Mouse (Mus musculus) kidney, embryonic 14.5 days (tissue): ENCODE measurements around the gene Dpep3. TPM values are rescaled to one million over a fixed set of nuclear protein-coding genes. Genes with fewer than 3 reads are reported as not detected.
"Not testable (repeated sequence)": the region's sequence is repeated elsewhere in the genome, so short reads cannot be mapped to it uniquely, and the experiment has no call there.

ENCODE experiments used
- ATAC-seq: fragments of 200-750 bp; cut with Nextera tagmentation; 2 replicates; pipeline ENCODE4 v1.8.0; 2017; ENCODE audit warnings: moderate number of reproducible peaks, mild to moderate bottlenecking, moderate TSS enrichment, moderate library complexity; ENCODE audit not compliant: low FRiP score, low TSS enrichment
- H3K27ac ChIP-seq: fragments of 300-500 bp; sonication (generic); 2 replicates; pipeline ENCODE4 v1.5.1; 2014; ENCODE audit warnings: low read depth, mild to moderate bottlenecking, low read length, moderate library complexity, mixed read lengths
- H3K27me3 ChIP-seq: fragments of 300-500 bp; sonication (generic); 2 replicates; pipeline ENCODE4 v1.6.1; 2014; ENCODE audit warnings: mild to moderate bottlenecking, low read length; ENCODE audit not compliant: control insufficient read depth, insufficient read depth
- H3K36me3 ChIP-seq: fragments of 300-500 bp; sonication (generic); 2 replicates; pipeline ENCODE4 v1.6.1; 2014; ENCODE audit warnings: low read length, mixed read lengths; ENCODE audit not compliant: control insufficient read depth, insufficient read depth
- H3K4me1 ChIP-seq: fragments of 300-500 bp; sonication (generic); 2 replicates; pipeline ENCODE4 v1.6.1; 2014; ENCODE audit warnings: low read length, mixed read lengths; ENCODE audit not compliant: control insufficient read depth, insufficient read depth
- H3K4me2 ChIP-seq: fragments of 300-500 bp; sonication (generic); replicated peaks from 2 replicates; pipeline ENCODE4 v1.6.1; 2014; ENCODE audit warnings: low read depth, mild to moderate bottlenecking, low read length
- H3K4me3 ChIP-seq: fragments of 300-500 bp; sonication (generic); 2 replicates; pipeline ENCODE4 v1.5.1; 2014; ENCODE audit warnings: mild to moderate bottlenecking, low read length
- H3K9ac ChIP-seq: fragments of 300-500 bp; sonication (generic); 2 replicates; pipeline ENCODE4 v1.6.1; 2014; ENCODE audit warnings: low read depth, mild to moderate bottlenecking, low read length, moderate library complexity
- H3K9me3 ChIP-seq: fragments of 300-500 bp; sonication (generic); 2 replicates; pipeline ENCODE4 v1.6.1; 2016; ENCODE audit warnings: low read length; ENCODE audit not compliant: control insufficient read depth
- WGBS: fragments of 180-500 bp; shearing (Covaris S2); extraction: QIAGEN DNeasy Blood & Tissue Kit; methylation state at CpG from one replicate; pipeline ENCODE4 v1.1.7; 2014; 5-methylcytosine and 5-hydroxymethylcytosine counted together
- polyA plus RNA-seq: library from polyadenylated mRNA; unstranded; fragments of >200 nt; fragmentation: Nextera tagmentation; extraction: Ambion mirVana; gene quantifications from 2 replicates; pipeline ENCODE4 v1.2.1, GENCODE M21; 2014

The Dpep3 gene
- not detected in 2 replicates for polyA plus RNA-seq

- H3K4me2 ChIP-seq: no peak within 1 kb of the TSS
- H3K27ac ChIP-seq: no peak within 1 kb of the TSS
- H3K9me3 ChIP-seq: no peaks in the 10 kb centered on the region
- 90% methylated on average over 15 of the region's 15 CpGs for WGBS
- no peak for ATAC-seq
- H3K27me3 ChIP-seq: no peaks in the 10 kb centered on the region
- no peak within 1 kb of the TSS for H3K9ac ChIP-seq
- no peak within 1 kb of the TSS for H3K4me3 ChIP-seq
- no peaks in the 10 kb centered on the region for H3K4me1 ChIP-seq
- no peaks in the 10 kb centered on the region for H3K36me3 ChIP-seq
These were observed at the start of gene Dpep3 for GRCm38 (mm10) chr8:105979325-105979724. Gene Dpep3 (minus strand): TSS chr8:105979429.

GRCm38 (mm10) chr8:106022483-106022882 lies 43.3 kb upstream of the Dpep3 start:
- Histone ChIP-seq H3K4me2 (no peak overlapping the region), H3K36me3 (peaks cover 3% of the 10 kb centered on the region; the same call in 1 of the 2 replicates), H3K27me3 (no peaks in the 10 kb centered on the region), H3K27ac (no peak overlapping the region), H3K4me3 (no peak overlapping the region), H3K9me3 (no peaks in the 10 kb centered on the region), H3K4me1 (no peaks in the 10 kb centered on the region), H3K9ac (no peak overlapping the region)
- no peak; the same call in 1 of the 2 replicates for ATAC-seq

DNA sequence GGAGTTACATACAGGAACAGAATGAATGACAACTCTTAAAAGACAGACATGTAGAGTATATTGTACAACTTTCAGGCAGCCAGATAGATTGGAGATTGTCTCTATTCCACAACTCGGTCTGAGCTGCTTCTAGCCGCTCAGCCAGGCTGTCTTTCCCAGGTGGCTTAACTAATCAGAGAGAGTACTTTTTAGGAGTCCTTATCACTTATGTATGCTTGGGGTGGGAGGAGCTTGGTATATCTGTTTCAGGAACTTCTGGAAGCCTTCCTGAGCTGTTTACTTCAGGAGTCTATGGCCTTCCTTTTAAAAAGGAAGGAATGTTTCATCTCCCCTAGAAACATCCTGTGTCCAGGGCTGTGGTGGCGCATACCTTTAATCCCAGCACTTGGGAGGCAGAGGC lies 38.8 kb upstream of the Dpep3 start:
- ATAC-seq: no peak
- Histone ChIP-seq H3K4me1 (no peaks in the 10 kb centered on the region), H3K27me3 (no peaks in the 10 kb centered on the region), H3K36me3 (peaks cover 6% of the 10 kb centered on the region; the same call in 1 of the 2 replicates), H3K27ac (no peak overlapping the region), H3K4me2 (no peak overlapping the region), H3K9ac (no peak overlapping the region), H3K4me3 (no peak overlapping the region), H3K9me3 (no peaks in the 10 kb centered on the region)
- 93% methylated on average over 3 of the region's 3 CpGs for WGBS

DNA sequence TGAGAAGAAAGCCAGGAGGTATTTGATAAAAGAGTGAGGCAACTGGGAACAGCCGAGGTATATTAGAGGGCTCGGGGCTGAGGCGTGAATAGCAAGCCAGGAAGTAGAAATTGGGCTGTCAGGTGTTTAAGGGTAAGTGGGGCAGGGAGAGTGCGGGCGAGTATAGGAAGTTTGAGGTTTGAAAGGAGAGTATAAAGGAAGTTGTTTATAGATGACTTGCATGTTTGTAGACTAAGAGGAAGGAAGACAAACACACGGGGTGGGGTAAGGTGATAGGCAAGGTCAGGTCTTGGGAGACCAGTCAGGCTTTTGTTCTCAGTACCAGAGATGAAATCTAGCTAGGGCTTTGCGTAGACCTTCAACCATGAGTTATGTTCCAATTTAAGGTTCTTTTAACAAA lies 37.9 kb upstream of the Dpep3 start:
- ATAC-seq: no peak
- 91% methylated on average over 7 of the region's 7 CpGs for WGBS
- H3K27ac ChIP-seq: no peak overlapping the region
- H3K4me2 ChIP-seq: no peak overlapping the region
- H3K4me3 ChIP-seq: no peak overlapping the region
- H3K4me1 ChIP-seq: no peaks in the 10 kb centered on the region
- H3K9me3 ChIP-seq: no peaks in the 10 kb centered on the region
- peaks cover 6% of the 10 kb centered on the region; the same call in 1 of the 2 replicates for H3K36me3 ChIP-seq
- no peak overlapping the region for H3K9ac ChIP-seq
- no peaks in the 10 kb centered on the region for H3K27me3 ChIP-seq

GRCm38 (mm10) chr8:106016284-106016683 lies 37.1 kb upstream of the Dpep3 start:
- H3K27ac ChIP-seq: no peak overlapping the region
- H3K27me3 ChIP-seq: no peaks in the 10 kb centered on the region
- no peak overlapping the region for H3K4me3 ChIP-seq
- H3K9ac ChIP-seq: no peak overlapping the region
- no peak for ATAC-seq
- 92% methylated on average over 6 of the region's 6 CpGs for WGBS
- H3K9me3 ChIP-seq: no peaks in the 10 kb centered on the region
- H3K4me1 ChIP-seq: no peaks in the 10 kb centered on the region
- no peak overlapping the region for H3K4me2 ChIP-seq
- H3K36me3 ChIP-seq: peaks cover 6% of the 10 kb centered on the region; the same call in 1 of the 2 replicates

DNA sequence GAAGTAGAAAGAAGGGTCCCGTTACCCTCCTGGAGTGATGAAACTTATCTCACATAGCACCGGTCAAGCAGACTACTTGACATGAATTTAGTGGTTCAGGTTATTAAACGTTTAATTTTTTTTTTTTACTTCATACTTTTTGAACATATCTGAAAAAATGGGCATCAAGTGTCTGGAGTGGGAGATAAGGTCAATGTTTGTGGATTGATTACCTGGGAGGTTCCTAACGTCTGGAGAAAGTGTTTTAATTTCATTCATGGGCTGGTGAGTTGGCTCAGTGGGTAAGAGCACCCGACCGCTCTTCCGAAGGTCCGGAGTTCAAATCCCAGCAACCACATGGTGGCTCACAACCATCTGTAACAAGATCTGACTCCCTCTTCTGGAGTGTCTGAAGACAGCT lies 33.0 kb upstream of the Dpep3 start:
- H3K27me3 ChIP-seq, H3K36me3 ChIP-seq, H3K4me1 ChIP-seq, H3K27ac ChIP-seq, H3K9me3 ChIP-seq, ATAC-seq: not testable (repeated sequence)
- Histone ChIP-seq H3K4me2 (peak overlapping the region; percentile 77), H3K4me3 (peak overlapping the region; percentile 92; the same call in 1 of the 2 replicates), H3K9ac (peak overlapping the region; percentile 86; the same call in 1 of the 2 replicates)
- WGBS: 80% methylated on average over 8 of the region's 8 CpGs

DNA sequence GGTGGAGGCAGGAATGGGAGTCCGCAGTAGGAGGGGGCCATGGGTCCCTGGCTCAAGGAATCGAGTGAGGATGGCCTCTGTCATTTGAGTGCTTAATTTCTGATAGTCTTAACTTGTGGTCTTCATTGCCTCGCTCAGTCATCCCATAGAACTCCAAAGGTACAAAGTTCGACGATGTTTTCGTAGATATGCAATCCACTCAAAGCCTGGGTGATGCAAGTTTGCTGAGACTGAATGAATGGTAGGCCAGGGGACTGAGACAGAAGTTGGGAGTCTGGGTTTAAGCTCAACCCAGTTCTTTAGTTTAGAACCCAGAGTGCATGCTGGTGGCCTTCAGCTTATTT lies 32.4 kb upstream of the Dpep3 start, which contains the start of gene Ddx28:
TSS of gene Ddx28 (minus strand) at position 240 of the 344 bp plus-strand sequence.
- H3K27ac ChIP-seq: peak within 1 kb of the TSS; percentile 43; the same call in 1 of the 2 replicates
- no peak for ATAC-seq
- WGBS: 1% methylated on average over 6 of the region's 6 CpGs
- H3K27me3 ChIP-seq: no peaks in the 10 kb centered on the region
- H3K4me1 ChIP-seq: peaks cover 8% of the 10 kb centered on the region
- peaks cover 6% of the 10 kb centered on the region; the same call in 1 of the 2 replicates for H3K36me3 ChIP-seq
- peak within 1 kb of the TSS; percentile 86 for H3K9ac ChIP-seq
- peak within 1 kb of the TSS; percentile 92 for H3K4me3 ChIP-seq
- H3K9me3 ChIP-seq: no peaks in the 10 kb centered on the region
- peak within 1 kb of the TSS; percentile 77 for H3K4me2 ChIP-seq

DNA sequence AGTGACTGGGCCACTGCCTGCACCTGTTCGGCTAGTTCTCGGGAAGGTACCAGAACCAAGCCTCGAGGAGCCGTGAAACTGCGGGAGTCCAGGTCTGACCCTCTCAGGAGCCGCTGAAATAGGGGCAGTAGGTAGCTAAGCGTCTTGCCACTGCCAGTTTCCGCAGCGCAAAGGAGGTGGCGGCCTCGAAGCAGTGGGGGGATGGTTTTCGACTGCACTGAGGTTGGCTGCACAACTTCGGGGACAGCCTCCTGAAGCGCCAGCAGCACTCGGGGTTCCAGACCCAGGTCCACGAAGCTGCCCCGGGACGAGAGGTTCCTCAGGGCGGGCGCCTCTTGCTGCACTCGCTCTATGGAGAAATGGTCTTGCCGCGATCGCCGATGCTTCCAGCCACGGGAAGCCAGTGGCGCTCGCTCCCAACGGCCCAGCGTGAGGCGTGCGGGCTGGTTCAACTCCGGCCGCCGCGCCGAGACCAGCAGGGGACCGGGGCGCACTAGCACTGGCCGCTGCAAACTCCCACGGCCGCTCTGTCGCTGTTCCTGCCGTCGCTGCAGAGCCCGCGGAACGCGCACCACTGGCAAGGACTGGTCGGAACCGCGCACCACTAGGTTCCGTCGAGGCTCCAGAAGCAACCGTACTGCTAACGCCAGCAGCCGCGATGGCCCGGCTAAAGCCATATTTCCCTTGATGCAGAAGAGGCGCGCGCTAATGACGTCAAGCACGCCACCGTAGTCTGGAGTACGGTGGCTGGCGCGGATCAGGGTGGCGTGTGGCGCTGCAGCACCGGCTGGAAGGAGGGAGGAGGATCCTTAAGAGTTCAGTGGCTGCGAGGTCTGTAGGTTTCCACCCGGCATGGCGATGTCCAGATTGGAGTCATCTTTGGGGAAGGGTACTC lies 31.8 kb upstream of the Dpep3 start:
- peaks cover 8% of the 10 kb centered on the region for H3K4me1 ChIP-seq
- H3K9ac ChIP-seq: peak overlapping the region; percentile 86
- peak overlapping the region; percentile 77 for H3K4me2 ChIP-seq
- H3K27ac ChIP-seq: peak overlapping the region; percentile 43; the same call in 1 of the 2 replicates
- 1% methylated on average over 74 of the region's 74 CpGs for WGBS
- peak overlapping the region; percentile 92 for H3K4me3 ChIP-seq
- H3K36me3 ChIP-seq: peaks cover 4% of the 10 kb centered on the region; the same call in 1 of the 2 replicates
- no peaks in the 10 kb centered on the region for H3K9me3 ChIP-seq
- no peaks in the 10 kb centered on the region for H3K27me3 ChIP-seq
- ATAC-seq: peak; percentile 95

DNA sequence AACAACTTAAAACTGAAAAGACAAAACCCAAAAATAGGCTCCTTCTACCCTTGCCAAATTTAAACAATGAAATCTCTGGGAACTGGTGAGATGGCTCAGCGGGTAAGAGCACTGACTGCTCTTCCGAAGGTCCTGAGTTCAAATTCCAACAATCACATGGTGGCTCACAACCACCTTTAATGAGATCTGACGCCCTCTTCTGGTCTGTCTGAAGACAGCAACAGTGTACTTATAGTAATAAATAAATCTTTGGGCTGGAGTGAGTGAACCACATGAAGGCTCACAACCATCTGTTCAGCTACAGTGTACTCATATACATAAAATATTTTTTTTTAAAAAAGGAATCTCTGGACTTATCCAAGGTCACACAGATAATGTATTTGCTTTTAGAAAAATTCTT lies 28.7 kb upstream of the Dpep3 start:
- H3K9me3 ChIP-seq, H3K4me3 ChIP-seq, H3K4me2 ChIP-seq, H3K4me1 ChIP-seq, H3K36me3 ChIP-seq, H3K9ac ChIP-seq, H3K27me3 ChIP-seq, ATAC-seq, H3K27ac ChIP-seq: not testable (repeated sequence)
- 60% methylated on average over 3 of the region's 3 CpGs for WGBS
